In genomic region chr10:73086703-73087102, GRCm38 (mm10) we compare ENCODE assay signal across 21 mouse cellular contexts. TPM values are rescaled to one million over a fixed set of nuclear protein-coding genes. Genes with fewer than 3 reads are reported as not detected.
"Had no signal": no experiment of that assay in that cellular context is flagged by ENCODE, and none has a peak within 500 bp of the region (broad histone marks: within the 10 kb centered on the region; RNA-seq: fewer than 3 reads in every experiment).

No protein-coding gene starts in this region.

- ATAC-seq: midbrain, embryonic 16.5 days had no signal

- H3K9me3 ChIP-seq: midbrain, embryonic 10.5 days; midbrain, embryonic 12.5 days; neural tube, embryonic 13.5 days; neural tube, embryonic 15.5 days had no signal

- H3K36me3 ChIP-seq: midbrain, embryonic 10.5 days; midbrain, embryonic 12.5 days; neural tube, embryonic 13.5 days; neural tube, embryonic 15.5 days had no signal

- H3K4me1 ChIP-seq: midbrain, embryonic 10.5 days; midbrain, embryonic 12.5 days; neural tube, embryonic 13.5 days; neural tube, embryonic 15.5 days had no signal

- H3K27ac ChIP-seq: midbrain, embryonic 10.5 days; midbrain, embryonic 12.5 days; neural tube, embryonic 13.5 days; neural tube, embryonic 15.5 days had no signal

- DNase-seq: lung, adult 18-20 months; lung, embryonic 14.5 days; lung, postnatal 10 days; lung, postnatal 4 days; midbrain, embryonic 14.5 days; retina, postnatal 1 day; right cerebral cortex, adult 18-20 months; right cerebral cortex, postnatal 25 days; right cerebral cortex, postnatal 4 days; spleen, adult 18-20 months; thymus, adult 18-20 months; thymus, postnatal 14 days; thymus, postnatal 36 days had no signal

- H3K4me2 ChIP-seq: lung, embryonic 14.5 days; midbrain, embryonic 12.5 days; neural tube, embryonic 13.5 days; neural tube, embryonic 15.5 days had no signal

- H3K27me3 ChIP-seq: midbrain, embryonic 12.5 days; neural tube, embryonic 13.5 days had no signal

- H3K4me3 ChIP-seq: midbrain, embryonic 10.5 days; midbrain, embryonic 12.5 days; myocyte; neural tube, embryonic 13.5 days; neural tube, embryonic 15.5 days had no signal

- H3K9ac ChIP-seq: lung, embryonic 14.5 days; midbrain, embryonic 12.5 days; neural tube, embryonic 13.5 days; neural tube, embryonic 15.5 days had no signal

RNA-seq across cellular contexts. Expression of gene Pcdh15, which starts 12.4 kb away (rescaled TPM):
- total RNA-seq: megakaryocyte, adult 5-6 weeks; megakaryocyte-erythroid progenitor cell, adult 5-6 weeks had no signal
- polyA plus RNA-seq: lung, embryonic 14.5 days had no signal
